Mouse (Mus musculus): ENCODE data around the gene Gm20388.

- no peak for TF ChIP-seq CTCF (IDR thresholded peaks at IDR 0.05; ENCODE audit: low read depth, low read length)
- TF ChIP-seq TAL1 (conservative IDR thresholded peaks at IDR 0.05; ENCODE audit: low read depth, low read length) = no peak
- TF ChIP-seq GATA1 (IDR thresholded peaks at IDR 0.05; ENCODE audit: borderline replicate concordance, low read length) = no peak
Observed at GRCm38 (mm10) chr8:120181861-120182414, 271.3 kb downstream of the Gm20388 start.

Measured in G1E (cell line).